Mouse (Mus musculus) gastrocnemius, adult 8-10 months (tissue): ENCODE data around the gene Kptn. TPM values are rescaled to one million over a fixed set of nuclear protein-coding genes. Genes with fewer than 3 reads are reported as not detected.

Experiments used
- DNase-seq, 2 experiments: peaks; one replicate each; pipeline ENCODE4 v3.0.0; 2022; ENCODE audit warnings: low spot score in 2 of 2
- total RNA-seq, 4 experiments: library from RNA; stranded (reverse); gene quantifications; 2 replicates each; pipeline ENCODE4 v1.2.4; 2022

Gene Kptn
- total RNA-seq, 4 experiments from 2014 or later: 10.7 to 13.4 (median 11.9) TPM

- DNase-seq: no peak
These were observed 2.6 kb upstream of the Kptn start for GRCm38 (mm10) chr7:16117100-16117499.

- DNase-seq: no peak
These were observed 536 bp downstream of the Kptn start for GRCm38 (mm10) chr7:16120262-16120600.

- DNase-seq: no peak
These were observed 6.1 kb downstream of the Kptn start for GRCm38 (mm10) chr7:16125829-16126228.

- DNase-seq: no peak
These were observed 8.6 kb downstream of the Kptn start for GRCm38 (mm10) chr7:16128344-16128743.

GRCm38 (mm10) chr7:16128899-16129298 is 9.2 kb downstream of the Kptn start:
- no peak for DNase-seq

GRCm38 (mm10) chr7:16129421-16129845 is 9.7 kb downstream of the Kptn start, which contains the start of gene Slc8a2:
Gene Slc8a2 (plus strand): TSS chr7:16129826.
- peak; percentile 59 to 67 for DNase-seq

GRCm38 (mm10) chr7:16129846-16130691 is 10.4 kb downstream of the Kptn start:
- DNase-seq: no peak

- no peak for DNase-seq
These were observed 11.4 kb downstream of the Kptn start for GRCm38 (mm10) chr7:16130956-16131634.

GRCm38 (mm10) chr7:16132161-16132581 is 12.5 kb downstream of the Kptn start:
- no peak for DNase-seq

- no peak for DNase-seq
These were observed 13.2 kb downstream of the Kptn start for GRCm38 (mm10) chr7:16132926-16133325.

GRCm38 (mm10) chr7:16133691-16134090 is 14.0 kb downstream of the Kptn start:
- DNase-seq: no peak

- no peak for DNase-seq
These were observed 15.3 kb downstream of the Kptn start for GRCm38 (mm10) chr7:16134951-16135392.

- DNase-seq: no peak
These were observed 27.1 kb downstream of the Kptn start for GRCm38 (mm10) chr7:16146489-16147410.

- peak in 1 of 2 experiments; percentile 33 for DNase-seq
These were observed 27.9 kb downstream of the Kptn start for GRCm38 (mm10) chr7:16147643-16148042.

- DNase-seq: no peak
These were observed 29.5 kb downstream of the Kptn start for GRCm38 (mm10) chr7:16149241-16149640.

- DNase-seq: no peak
These were observed 30.8 kb downstream of the Kptn start for GRCm38 (mm10) chr7:16150191-16151145.

GRCm38 (mm10) chr7:16153522-16153921 is 33.8 kb downstream of the Kptn start:
- no peak for DNase-seq

GRCm38 (mm10) chr7:16155132-16155872 is 35.6 kb downstream of the Kptn start:
- no peak for DNase-seq

GRCm38 (mm10) chr7:16156105-16156714 is 36.5 kb downstream of the Kptn start:
- no peak for DNase-seq
